Mouse (Mus musculus) heart, adult 8-10 months (tissue): ENCODE data around the gene Rnf113a2. TPM values are rescaled to one million over a fixed set of nuclear protein-coding genes. Genes with fewer than 3 reads are reported as not detected.

Experiments
- DNase-seq: peaks from one replicate; pipeline ENCODE4 v3.0.0; 2022; ENCODE audit warnings: low spot score
- total RNA-seq, 4 experiments: library from RNA; stranded (reverse); gene quantifications; 2 replicates each; pipeline ENCODE4 v1.2.4; 2022

Rnf113a2 gene
- total RNA-seq, 4 experiments from 2014 or later, result 9.4 to 12.7 (median 11.1) TPM

DNA sequence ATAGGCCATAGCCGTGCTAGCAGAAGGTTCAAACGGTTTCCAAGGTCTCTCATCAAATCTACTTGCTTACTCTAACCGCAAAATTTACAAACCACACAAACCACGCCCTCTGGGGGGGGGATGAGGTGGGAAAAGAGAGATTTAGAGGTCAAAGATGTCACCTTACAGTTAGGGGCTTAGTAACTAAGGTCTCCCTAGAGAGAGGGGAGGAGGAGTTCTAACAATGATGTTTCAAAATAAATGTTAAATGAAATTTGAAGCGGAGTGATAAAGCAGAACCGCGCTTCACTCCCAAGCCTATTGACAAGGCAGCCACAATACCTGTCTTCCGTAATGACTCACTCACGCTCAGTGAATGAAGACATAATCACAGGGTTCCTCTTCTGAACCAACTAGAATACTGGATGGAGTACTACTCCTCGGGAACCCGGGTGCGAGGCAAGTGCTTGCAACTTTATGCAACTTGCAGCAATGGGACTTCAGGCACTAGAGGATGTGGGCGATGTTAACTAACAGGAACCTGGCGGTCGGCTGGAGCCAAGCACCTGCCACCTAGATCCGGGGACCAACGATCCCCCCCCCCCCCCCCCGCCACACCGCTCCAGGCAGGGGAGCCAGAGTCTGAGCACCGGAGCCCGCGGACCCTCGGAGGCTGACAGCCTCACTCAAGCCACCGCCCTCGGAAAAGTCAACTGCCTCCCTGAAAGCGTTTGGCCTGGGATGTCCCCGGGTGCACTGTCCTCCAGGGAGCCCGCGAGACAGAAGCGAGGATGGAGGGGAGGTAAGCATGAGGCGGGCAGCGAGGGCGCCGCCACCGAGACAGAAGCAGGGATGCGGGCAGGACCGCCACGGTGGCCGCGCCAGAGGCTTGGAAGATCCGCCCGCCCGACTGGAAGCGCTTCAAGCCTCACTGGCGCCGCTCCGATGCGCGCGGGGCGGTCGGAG is 8.8 kb upstream of the Rnf113a2 start:
- DNase-seq, result no peak

DNA sequence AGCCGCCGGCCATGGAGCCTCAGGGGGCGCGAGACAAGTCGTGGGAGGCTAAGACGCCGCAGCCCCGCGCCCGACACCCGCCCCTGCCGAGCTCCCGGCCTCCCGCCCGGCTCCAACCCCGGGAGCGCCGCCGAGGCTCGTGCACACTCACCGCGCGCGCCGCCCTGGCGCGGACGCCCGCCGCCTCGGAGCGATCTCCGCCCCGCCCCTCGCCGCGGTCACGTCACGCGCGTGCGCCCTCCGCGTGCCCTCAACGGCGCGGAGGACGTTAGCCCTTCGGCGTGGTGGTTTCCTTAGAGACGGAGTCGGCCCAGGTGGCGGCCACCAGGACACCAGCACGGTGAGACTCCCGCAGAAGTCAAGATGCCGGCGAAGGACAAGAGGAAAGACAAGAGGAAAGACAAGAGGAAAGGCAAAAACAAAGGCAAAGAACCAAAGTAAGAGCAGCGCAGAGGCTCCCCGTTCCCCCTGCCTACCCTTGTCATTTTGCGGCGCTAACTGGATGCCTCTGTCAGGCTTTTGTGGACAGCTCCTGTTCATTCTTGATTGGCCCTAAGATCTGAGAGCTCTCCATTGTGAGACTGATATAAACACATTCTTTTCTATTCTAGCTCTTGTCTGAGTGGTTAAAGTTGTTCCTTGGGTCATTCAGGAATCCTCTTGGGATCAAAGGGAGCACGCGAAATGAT is 8.0 kb upstream of the Rnf113a2 start, which contains the start of the genes Entpd5 and Bbof1:
Entpd5 (minus strand) TSS at position 211 of the 689 bp plus-strand sequence.
Bbof1 (plus strand) TSS at position 253 of the 689 bp plus-strand sequence.
- peak; percentile 85 for DNase-seq

GRCm38 (mm10) chr12:84417605-84417922 is 568 bp downstream of the Rnf113a2 start:
- DNase-seq, result no peak

DNA sequence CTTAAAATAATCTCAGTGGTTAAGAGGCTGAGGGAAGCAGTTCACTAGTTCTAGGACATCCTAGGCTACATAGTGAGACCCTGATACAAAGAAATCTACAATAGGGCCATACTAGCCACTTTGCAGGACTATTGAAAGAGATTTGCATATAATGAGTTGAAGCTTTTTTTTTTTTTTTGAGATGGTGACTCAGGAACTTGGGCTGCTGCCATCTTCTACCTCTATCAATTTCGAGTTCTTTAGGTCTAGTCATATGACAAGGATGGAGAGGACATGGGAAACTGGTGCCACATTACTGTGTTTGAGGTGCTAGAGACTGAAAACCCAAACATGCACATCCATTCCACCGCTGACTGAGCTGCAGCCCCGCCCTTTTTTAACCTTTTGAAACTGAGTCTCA is 7.0 kb downstream of the Rnf113a2 start:
- no peak for DNase-seq

DNA sequence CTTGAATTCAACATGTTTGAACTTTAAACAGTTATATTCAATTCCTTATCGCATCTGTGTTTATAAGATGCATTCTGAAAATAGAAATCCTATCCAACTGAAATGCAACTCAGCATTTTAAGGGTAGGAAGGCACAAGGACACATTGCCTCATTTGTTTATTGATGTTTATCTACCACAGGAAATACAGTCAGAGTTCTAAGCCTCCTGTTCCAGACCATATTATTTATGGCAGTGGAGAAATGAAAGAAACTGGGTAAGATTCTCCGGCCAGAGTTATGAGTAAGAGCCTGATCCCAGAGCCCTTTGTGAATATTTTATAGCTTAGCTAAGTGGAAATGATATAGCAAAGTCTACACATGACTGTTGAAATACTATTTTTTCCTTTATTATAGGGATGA is 12.8 kb downstream of the Rnf113a2 start:
- no peak for DNase-seq

DNA sequence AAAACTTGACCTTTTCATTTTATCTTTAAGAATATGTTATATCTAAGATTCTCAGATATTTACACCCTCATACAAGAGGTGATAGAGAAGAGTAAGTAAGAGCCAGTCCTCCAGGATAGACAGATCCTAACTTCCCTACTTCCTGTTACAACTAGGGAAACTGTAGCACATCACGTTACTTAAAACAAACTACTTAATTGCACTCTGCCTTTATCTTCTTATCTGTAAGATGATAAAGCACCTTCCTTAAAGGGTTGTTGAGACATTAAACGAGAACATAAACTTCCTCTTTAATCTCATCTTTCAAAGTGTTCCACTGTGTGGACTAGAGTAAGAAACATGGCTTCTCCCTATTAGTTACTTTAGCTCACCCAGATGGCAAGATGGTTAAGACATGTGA is 21.7 kb downstream of the Rnf113a2 start:
- DNase-seq, result no peak

- DNase-seq, result no peak
Observed at GRCm38 (mm10) chr12:84442526-84442925, 25.5 kb downstream of the Rnf113a2 start.

DNA sequence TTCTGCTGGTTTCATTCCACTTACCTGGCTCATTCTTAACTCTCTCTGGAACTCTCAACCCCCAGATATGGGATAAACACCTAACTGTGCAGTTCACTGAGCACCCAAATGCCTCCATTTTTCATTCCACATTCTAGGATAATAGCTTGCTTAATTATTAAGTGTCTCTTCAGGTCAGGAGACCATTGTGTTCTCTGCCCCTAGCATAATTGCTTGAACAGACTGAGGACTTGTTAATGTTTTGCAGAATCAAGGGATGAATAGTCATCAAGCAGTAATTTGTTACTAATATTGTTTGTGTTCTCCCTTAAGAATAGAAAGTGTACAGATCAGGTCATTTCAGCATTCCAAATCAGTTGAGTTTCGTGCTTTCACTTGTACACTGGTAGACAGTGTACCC is 30.4 kb downstream of the Rnf113a2 start:
- DNase-seq, result no peak

GRCm38 (mm10) chr12:84448181-84448580 is 31.2 kb downstream of the Rnf113a2 start:
- no peak for DNase-seq

DNA sequence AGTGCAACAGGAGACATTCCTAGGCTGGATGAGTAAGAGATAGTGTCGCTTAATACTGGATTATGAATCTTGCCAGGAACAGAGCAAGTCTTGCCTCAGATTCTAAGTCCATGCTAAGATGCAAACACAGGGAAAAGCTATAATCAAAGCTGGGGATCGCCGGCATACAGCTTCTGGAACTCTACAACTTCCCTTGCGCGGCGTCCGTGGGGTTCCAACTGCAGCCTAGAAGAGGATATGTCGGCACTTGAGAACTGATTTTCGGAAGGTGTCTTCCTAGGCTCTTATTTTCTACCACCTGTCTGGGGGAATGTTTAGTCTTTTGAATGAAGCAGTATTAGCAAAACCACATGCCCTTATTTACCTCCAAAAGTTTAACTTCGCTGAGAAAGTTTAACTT is 32.9 kb downstream of the Rnf113a2 start:
- no peak for DNase-seq

DNA sequence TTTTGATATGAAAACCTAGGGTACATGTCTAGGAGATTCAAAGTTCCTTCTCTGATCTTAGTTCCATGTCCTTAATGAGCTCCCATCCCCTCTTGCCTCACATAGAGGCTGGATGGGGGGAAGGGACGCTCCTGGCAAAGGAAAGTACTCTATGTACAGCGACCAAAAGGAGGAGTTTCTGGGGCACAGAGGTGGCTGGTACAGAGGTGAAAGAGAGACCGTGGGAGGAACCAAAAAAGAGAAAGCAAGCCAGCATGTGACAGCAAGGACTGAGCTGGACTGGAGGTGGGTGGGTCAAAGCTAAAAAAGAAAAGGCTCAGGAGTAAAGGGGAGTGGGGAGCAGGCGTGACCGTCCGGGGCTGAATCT is 33.3 kb downstream of the Rnf113a2 start:
- peak; percentile 53 for DNase-seq

DNA sequence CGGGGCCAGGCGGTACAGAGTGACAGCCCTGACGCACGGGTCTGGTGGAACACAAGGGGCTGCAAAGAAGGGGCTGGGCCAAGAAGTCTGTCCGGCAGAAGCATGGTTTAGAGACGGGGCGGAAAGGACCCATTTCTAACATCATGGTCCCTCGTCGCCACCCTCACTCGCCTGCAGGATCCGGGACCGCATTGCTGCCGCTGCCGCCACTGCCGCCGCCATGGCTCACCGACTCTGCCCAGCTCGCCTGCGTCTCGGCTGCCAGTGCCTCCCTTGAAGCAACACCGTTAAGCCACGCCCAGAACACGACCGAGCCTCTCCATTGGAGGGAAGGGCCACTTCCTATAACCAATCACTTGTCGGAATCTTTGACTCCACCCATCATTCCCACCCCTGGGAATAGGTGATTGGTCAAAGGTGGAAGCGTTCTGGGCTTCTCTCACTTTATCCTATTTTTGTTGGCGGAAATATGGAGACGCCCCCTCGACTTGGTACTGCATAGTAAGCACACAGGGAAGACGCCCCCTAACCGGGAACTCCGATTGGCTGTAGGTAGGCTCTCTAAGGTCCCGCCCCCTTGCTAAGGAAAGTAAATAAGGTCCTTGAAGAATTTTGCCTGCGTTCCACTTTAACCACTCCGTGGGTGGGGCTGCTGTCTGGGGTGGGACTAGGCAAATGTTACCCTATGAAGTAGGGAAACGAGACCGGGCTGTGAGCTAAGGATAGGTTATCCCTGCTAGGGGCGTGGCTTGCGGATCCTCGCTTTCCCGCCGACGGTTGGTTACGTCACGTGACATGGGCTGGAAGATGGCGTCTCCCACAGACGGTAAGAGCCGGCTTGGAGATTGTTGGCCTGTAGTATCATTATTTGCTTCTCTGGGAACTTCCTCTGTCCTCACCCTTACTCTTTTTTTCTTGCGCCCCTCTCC is 34.0 kb downstream of the Rnf113a2 start, which contains the start of the genes Aldh6a1 and Lin52:
Aldh6a1 (minus strand) TSS at position 287 of the 929 bp plus-strand sequence.
Lin52 (plus strand) TSS at position 705 of the 929 bp plus-strand sequence.
- peak; percentile 99 for DNase-seq

DNA sequence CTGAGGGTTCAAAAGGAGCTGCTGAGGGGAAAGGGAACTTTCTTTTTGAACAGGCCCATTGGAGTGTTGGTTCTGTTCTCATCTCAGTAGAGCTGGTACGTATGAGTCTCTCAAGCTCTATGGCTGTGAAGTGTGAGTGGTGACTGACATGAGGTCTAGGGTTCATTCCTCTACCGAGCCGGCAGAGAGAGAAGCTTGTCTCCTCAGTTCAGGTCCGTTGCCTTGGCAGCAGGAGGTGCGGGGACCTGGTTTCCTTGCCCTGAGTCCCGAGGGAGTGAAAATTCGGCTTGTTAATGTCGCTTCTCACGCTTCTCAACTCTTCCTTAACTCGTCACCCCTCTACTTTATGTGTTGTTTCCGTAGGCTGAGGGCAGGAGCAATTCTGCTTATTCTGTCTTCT is 34.8 kb downstream of the Rnf113a2 start:
- no peak for DNase-seq

DNA sequence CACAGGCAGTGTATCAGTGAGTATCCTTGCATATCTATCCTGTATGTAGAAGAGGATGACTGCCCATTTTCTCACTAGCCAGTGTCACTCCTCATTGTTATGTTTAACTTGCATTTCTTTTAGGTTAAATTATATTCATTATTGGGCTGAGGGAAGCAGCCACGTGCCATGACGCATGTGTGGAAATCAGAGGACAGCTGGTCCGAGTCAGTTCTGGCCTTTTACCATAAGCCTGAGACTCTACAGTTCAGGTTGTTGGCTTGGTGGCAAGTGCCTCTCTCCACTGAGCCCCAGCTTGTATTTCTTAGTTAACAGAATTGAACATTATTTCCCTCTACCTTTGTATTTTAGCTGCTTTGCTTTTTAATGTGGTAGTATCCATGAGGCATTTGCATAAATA is 39.9 kb downstream of the Rnf113a2 start:
- DNase-seq, result no peak

DNA sequence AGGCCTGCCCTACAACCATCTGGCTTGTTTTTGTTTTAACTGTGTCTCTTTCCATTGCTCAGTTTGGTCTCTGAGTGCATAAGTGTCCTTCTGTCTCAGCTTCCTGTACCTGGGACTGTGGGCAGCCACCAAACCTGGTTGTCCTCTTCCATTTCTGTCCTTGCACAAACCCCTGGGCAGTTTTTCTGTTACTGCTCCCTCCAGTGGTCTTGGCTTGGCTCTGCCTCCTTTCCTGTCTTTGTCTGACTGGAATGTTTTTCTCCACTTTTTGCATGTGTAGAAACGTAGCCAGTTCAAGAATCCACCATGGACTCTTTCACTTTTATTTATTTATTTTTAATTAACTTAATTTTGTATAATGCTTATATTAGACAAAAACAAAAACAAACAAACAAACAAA is 42.8 kb downstream of the Rnf113a2 start:
- no peak for DNase-seq

DNA sequence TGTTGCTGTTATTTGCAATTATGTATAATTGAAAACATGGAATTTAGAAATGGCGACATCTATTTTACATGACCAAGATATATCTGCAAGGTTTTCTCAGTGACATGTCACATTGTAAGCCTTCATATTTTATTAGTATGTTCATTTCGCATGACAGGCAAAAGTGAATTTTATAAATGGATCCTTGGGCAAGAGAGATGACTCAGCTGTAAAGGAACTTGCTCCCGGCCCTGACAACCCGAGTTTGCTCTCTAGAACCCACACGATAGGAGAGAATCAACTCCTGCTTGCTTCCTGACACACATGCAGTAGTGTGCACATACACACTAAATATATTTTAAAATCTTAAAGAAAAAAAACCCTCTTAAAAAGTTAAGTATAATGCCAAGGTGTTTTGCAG is 44.4 kb downstream of the Rnf113a2 start:
- no peak for DNase-seq

GRCm38 (mm10) chr12:84462856-84463255 is 45.9 kb downstream of the Rnf113a2 start:
- no peak for DNase-seq
